22 mouse cellular contexts compared by ENCODE assay signal in the genomic region with DNA sequence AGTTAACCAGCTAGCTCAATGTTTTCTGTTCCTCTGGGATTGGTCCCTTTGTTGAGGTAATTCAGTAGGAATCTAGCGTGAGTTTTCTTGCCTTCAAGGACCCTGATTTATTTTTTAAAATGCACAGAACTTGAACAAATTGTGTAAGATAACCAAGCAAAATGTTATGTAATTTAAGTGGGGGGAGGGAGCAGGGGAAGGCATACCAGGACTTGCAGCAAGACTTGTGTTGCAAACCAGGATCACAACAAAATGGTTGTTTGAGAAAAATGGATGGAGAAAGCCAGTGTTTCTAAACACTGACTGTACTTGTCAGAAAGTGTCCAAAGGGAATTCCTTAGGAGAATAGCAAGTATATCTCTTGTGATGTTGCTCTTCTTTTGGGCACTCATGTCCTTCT.
A peak's percentile ranks its signal among the peaks of the same experiment; 100 is the strongest.
DNase-seq lines count a peak whose midpoint lies in the region; ATAC-seq lines count a peak whose summit lies in the region.
"Had no signal": no experiment of that assay in that cellular context is flagged by ENCODE, and none has a peak within 500 bp of the region (broad histone marks: within the 10 kb centered on the region; RNA-seq: fewer than 3 reads in every experiment).

No protein-coding gene starts in this region.

- ATAC-seq in megakaryocyte, adult 5-6 weeks (ENCODE audit: poor library complexity, severe bottlenecking): peak; percentile 34; the same call in 1 of the 2 replicates
- ATAC-seq: activated CD4-positive, CD25-positive, alpha-beta regulatory T cell, adult 4 months; forebrain, embryonic 13.5 days; forebrain, embryonic 15.5 days; forebrain, postnatal 0 days; Patski had no signal

- intact Hi-C loops in heart, postnatal 10 days (cut with DNase I): no loop called here

- peak; percentile 20 for DNase-seq in lung, postnatal 36 days
- DNase-seq in lung, postnatal 10 days: no peak
- DNase-seq in NIH3T3 (ENCODE audit: low read depth): peak; percentile 8
- DNase-seq in adipocyte (ENCODE audit: low spot score): peak; percentile 40
- DNase-seq in embryo, embryonic 10 days (ENCODE audit: low spot score): no peak
- no peak for DNase-seq in spleen, adult 12 weeks (ENCODE audit: low spot score)
- DNase-seq in heart, postnatal 10 days: no peak
- DNase-seq: adrenal gland, adult 2 months; adrenal gland, postnatal 10 days; adrenal gland, postnatal 25 days; cerebellum, adult 11 months; cerebellum, adult 18-20 months; cerebellum, adult 8-10 months; cerebellum, adult 9-11 months; cerebellum, postnatal 14 days; cerebellum, postnatal 36 days; forebrain, postnatal 0 days had no signal

Comparison
In these comparisons a context has a peak if more than half of its experiments do, and no peak if none do; other contexts are left out.
1. DNase-seq: peak in lung, postnatal 36 days (single experiment), NIH3T3 (single experiment) and adipocyte (single experiment); none in lung, postnatal 10 days (single experiment), embryo, embryonic 10 days (single experiment), spleen, adult 12 weeks (single experiment) and heart, postnatal 10 days (0 of 2).